Mouse (Mus musculus) forebrain, embryonic 14.5 days (tissue): ENCODE results near the gene Eif2b1. TPM values are rescaled to one million over a fixed set of nuclear protein-coding genes. Genes with fewer than 3 reads are reported as not detected.

ENCODE experiments used
- ATAC-seq: fragments of 200-750 bp; cut with Nextera tagmentation; 2 replicates; pipeline ENCODE4 v1.8.0; 2017; ENCODE audit warnings: mild to moderate bottlenecking, moderate library complexity
- DNase-seq: peaks from one replicate; pipeline ENCODE4 v3.0.0-alpha.2; 2015; ENCODE audit warnings: low spot score
- H3K27ac ChIP-seq: fragments of 300-500 bp; sonication (generic); 2 replicates; pipeline ENCODE4 v1.5.1; 2014; ENCODE audit warnings: low read depth, mild to moderate bottlenecking, control low read depth, low read length, moderate library complexity
- H3K27me3 ChIP-seq: fragments of 300-500 bp; sonication (generic); replicated peaks from 2 replicates; pipeline ENCODE4 v1.6.1; 2014; ENCODE audit warnings: low read length, control low read depth, mixed read lengths; ENCODE audit not compliant: control insufficient read depth, insufficient read depth
- H3K36me3 ChIP-seq: fragments of 300-500 bp; sonication (generic); 2 replicates; pipeline ENCODE4 v1.6.1; 2014; ENCODE audit warnings: low read length, control low read depth; ENCODE audit not compliant: control insufficient read depth, insufficient read depth
- H3K4me1 ChIP-seq: fragments of 300-500 bp; sonication (generic); 2 replicates; pipeline ENCODE4 v1.6.1; 2014; ENCODE audit warnings: antibody characterized with exemption, low read length, control low read depth; ENCODE audit not compliant: control insufficient read depth, insufficient read depth
- H3K4me2 ChIP-seq: fragments of 300-500 bp; sonication (generic); 2 replicates; pipeline ENCODE4 v1.6.1; 2014; ENCODE audit warnings: mild to moderate bottlenecking, control low read depth, low read length
- H3K4me3 ChIP-seq: fragments of 300-500 bp; sonication (generic); 2 replicates; pipeline ENCODE4 v1.5.1; 2014; ENCODE audit warnings: low read depth, low read length, control low read depth
- H3K9ac ChIP-seq: fragments of 300-500 bp; sonication (generic); 2 replicates; pipeline ENCODE4 v1.6.1; 2014; ENCODE audit warnings: mild to moderate bottlenecking, low read length, control low read depth, moderate library complexity
- H3K9me3 ChIP-seq: fragments of 300-500 bp; sonication (generic); replicated peaks from 2 replicates; pipeline ENCODE4 v1.6.1; 2016; ENCODE audit warnings: low read length, control low read depth, mixed read lengths; ENCODE audit not compliant: control insufficient read depth
- WGBS: fragments of 180-500 bp; shearing (Covaris S2); extraction: QIAGEN DNeasy Blood & Tissue Kit; methylation state at CpG from one replicate; pipeline ENCODE4 v1.1.7; 2014; 5-methylcytosine and 5-hydroxymethylcytosine counted together
- polyA plus RNA-seq: library from polyadenylated mRNA; unstranded; fragments of >200 nt; fragmentation: Nextera tagmentation; extraction: Ambion mirVana; gene quantifications from 2 replicates; pipeline ENCODE4 v1.2.1, GENCODE M21; 2014

The Eif2b1 gene
- polyA plus RNA-seq, 1 experiment from 2014 or later = 79.9 TPM

GRCm38 (mm10) chr5:124528791-124529190 lies 50.1 kb downstream of the Eif2b1 start:
- Histone ChIP-seq H3K4me2 (peak overlapping the region; percentile 60; the same call in 1 of the 2 replicates), H3K9me3 (no peaks in the 10 kb centered on the region), H3K9ac (peak overlapping the region; percentile 32), H3K4me1 (peaks cover 6% of the 10 kb centered on the region; the same call in 1 of the 2 replicates), H3K27me3 (no peaks in the 10 kb centered on the region), H3K27ac (0 out of 2 replicates have a peak overlapping the region, but pooled peaks have one; percentile 18), H3K36me3 (no peaks in the 10 kb centered on the region), H3K4me3 (no peak overlapping the region)
- ATAC-seq = no peak
- no peak for DNase-seq
- 51% methylated on average over 9 of the region's 9 CpGs for WGBS

GRCm38 (mm10) chr5:124528351-124528750 lies 50.6 kb downstream of the Eif2b1 start:
- peak overlapping the region; percentile 60; the same call in 1 of the 2 replicates for H3K4me2 ChIP-seq
- H3K27ac ChIP-seq = no peak overlapping the region
- no peaks in the 10 kb centered on the region for H3K9me3 ChIP-seq
- H3K36me3 ChIP-seq = no peaks in the 10 kb centered on the region
- H3K4me1 ChIP-seq = peaks cover 6% of the 10 kb centered on the region; the same call in 1 of the 2 replicates
- WGBS = 78% methylated on average over 4 of the region's 4 CpGs
- H3K4me3 ChIP-seq = no peak overlapping the region
- no peak overlapping the region; the same call in 1 of the 2 replicates for H3K9ac ChIP-seq
- H3K27me3 ChIP-seq = no peaks in the 10 kb centered on the region
- DNase-seq (no peak), ATAC-seq (no peak)

- H3K4me2 ChIP-seq = no peak overlapping the region
- no peak overlapping the region for H3K9ac ChIP-seq
- no peaks in the 10 kb centered on the region for H3K27me3 ChIP-seq
- no peak overlapping the region for H3K27ac ChIP-seq
- ATAC-seq (no peak), DNase-seq (no peak)
- 92% methylated on average over 5 of the region's 5 CpGs for WGBS
- no peak overlapping the region for H3K4me3 ChIP-seq
- no peaks in the 10 kb centered on the region for H3K9me3 ChIP-seq
- peaks cover 9% of the 10 kb centered on the region for H3K36me3 ChIP-seq
- no peaks in the 10 kb centered on the region; the same call in 1 of the 2 replicates for H3K4me1 ChIP-seq
Observed at GRCm38 (mm10) chr5:124524943-124525342, 54.0 kb downstream of the Eif2b1 start.

GRCm38 (mm10) chr5:124523032-124523431 lies 55.9 kb downstream of the Eif2b1 start:
- no peak for DNase-seq

GRCm38 (mm10) chr5:124521588-124521987 lies 57.3 kb downstream of the Eif2b1 start:
- no peak overlapping the region for H3K9ac ChIP-seq
- H3K4me1 ChIP-seq = no peaks in the 10 kb centered on the region
- no peaks in the 10 kb centered on the region for H3K9me3 ChIP-seq
- no peak overlapping the region for H3K27ac ChIP-seq
- H3K4me2 ChIP-seq = no peak overlapping the region
- peaks cover 9% of the 10 kb centered on the region for H3K36me3 ChIP-seq
- H3K4me3 ChIP-seq = no peak overlapping the region
- WGBS = 88% methylated on average over 4 of the region's 4 CpGs
- H3K27me3 ChIP-seq = no peaks in the 10 kb centered on the region
- DNase-seq (no peak), ATAC-seq (no peak)

More at GRCm38 (mm10) chr5:124523032-124523431, 55.9 kb downstream of the Eif2b1 start:
- WGBS = 93% methylated on average over 8 of the region's 8 CpGs
- H3K27ac ChIP-seq = no peak overlapping the region
- H3K9me3 ChIP-seq = no peaks in the 10 kb centered on the region
- no peaks in the 10 kb centered on the region for H3K27me3 ChIP-seq
- no peak overlapping the region for H3K9ac ChIP-seq
- no peak for ATAC-seq
- H3K4me2 ChIP-seq = no peak overlapping the region
- no peak overlapping the region for H3K4me3 ChIP-seq
- H3K4me1 ChIP-seq = no peaks in the 10 kb centered on the region
- peaks cover 9% of the 10 kb centered on the region for H3K36me3 ChIP-seq

Other genes with a start within 250 kb of the Eif2b1 start
- 85.4 and 112 TPM in 2 replicates for gene Cdk2ap1, start 216.0 kb downstream of the Eif2b1 start, polyA plus RNA-seq
- gene Sbno1, start 153.1 kb downstream of the Eif2b1 start, polyA plus RNA-seq = 64.7 and 85.1 TPM in 2 replicates
- 21.7 and 24.2 TPM in 2 replicates for gene Kmt5a, start 139.2 kb downstream of the Eif2b1 start, polyA plus RNA-seq
- 29.4 and 31.7 TPM in 2 replicates for gene Rilpl2, start 100.8 kb downstream of the Eif2b1 start, polyA plus RNA-seq
- gene Snrnp35, start 96.0 kb downstream of the Eif2b1 start, polyA plus RNA-seq = 14.3 and 14.7 TPM in 2 replicates
- gene Rilpl1, start 47.7 kb downstream of the Eif2b1 start, polyA plus RNA-seq = 10.4 and 11.0 TPM in 2 replicates
- 416 and 423 TPM in 2 replicates for gene Tmed2, start 38.4 kb downstream of the Eif2b1 start, polyA plus RNA-seq
- 16.8 and 21.2 TPM in 2 replicates for gene Ddx55, start 26.3 kb downstream of the Eif2b1 start, polyA plus RNA-seq
- gene Gtf2h3, start within 50 bp of the Eif2b1 start, polyA plus RNA-seq = 62.9 and 67.3 TPM in 2 replicates
- 36.6 and 38.2 TPM in 2 replicates for gene Atp6v0a2, start 49.4 kb upstream of the Eif2b1 start, polyA plus RNA-seq
- gene Dnah10, start 146.0 kb upstream of the Eif2b1 start, polyA plus RNA-seq = 0.09 and 0.22 TPM in 2 replicates